Mouse (Mus musculus) ES-E14 (cell line): ENCODE results near the gene Socs3. TPM values are rescaled to one million over a fixed set of nuclear protein-coding genes. Genes with fewer than 3 reads are reported as not detected.

Source experiments
- DNase-seq: peaks from one replicate; pipeline ENCODE4 v3.0.0-alpha.2; 2013; ENCODE audit warnings: low read depth, low spot score
- H3K27ac ChIP-seq: 2 replicates; pipeline ENCODE4 v1.5.1; 2012; ENCODE audit warnings: low read depth, mild to moderate bottlenecking, low read length, moderate library complexity, mixed read lengths; ENCODE audit not compliant: poor library complexity, insufficient read depth, severe bottlenecking
- H3K36me3 ChIP-seq: 2 replicates; pipeline ENCODE4 v1.6.1; 2012; ENCODE audit warnings: mild to moderate bottlenecking, low read length, moderate library complexity, mixed read lengths; ENCODE audit not compliant: control insufficient read depth, poor library complexity, insufficient read depth, severe bottlenecking
- H3K4me1 ChIP-seq, 2 experiments: fragments of 150-350 bp in 1 of 2; sonication (generic) in 1 of 2; 2 replicates each; pipeline ENCODE4 v1.6.1; 2012; ENCODE audit warnings: low read length in 2 of 2, mild to moderate bottlenecking in 1 of 2, mixed read lengths in 1 of 2; ENCODE audit not compliant: control insufficient read depth in 2 of 2, insufficient read depth in 2 of 2, poor library complexity in 1 of 2
- H3K4me3 ChIP-seq, 2 experiments: fragments of 150-350 bp in 1 of 2; sonication (generic) in 1 of 2; 2 replicates each; pipeline ENCODE4 v1.5.1; 2012; ENCODE audit warnings: low read length in 2 of 2, low read depth in 1 of 2, mild to moderate bottlenecking in 1 of 2, mixed read lengths in 1 of 2; ENCODE audit not compliant: insufficient read depth in 1 of 2, poor library complexity in 1 of 2, severe bottlenecking in 1 of 2
- H3K9ac ChIP-seq: 2 replicates; pipeline ENCODE4 v1.6.1; 2012; ENCODE audit warnings: low read depth, mild to moderate bottlenecking, low read length, mixed read lengths; ENCODE audit not compliant: poor library complexity, insufficient read depth, severe bottlenecking
- H3K9me3 ChIP-seq: fragments of 150-350 bp; sonication (generic); 2 replicates; pipeline ENCODE4 v1.6.1; 2012; ENCODE audit warnings: low read depth, mild to moderate bottlenecking, low read length; ENCODE audit not compliant: control insufficient read depth, insufficient read depth
- CHD2 ChIP-seq: IDR thresholded peaks from 2 replicates; pipeline ENCODE4 v1.6.1; 2014; ENCODE audit warnings: mild to moderate bottlenecking, low read depth, low read length, inconsistent platforms
- HCFC1 ChIP-seq: IDR thresholded peaks from 2 replicates; pipeline ENCODE4 v1.6.1; 2012; ENCODE audit warnings: low read length, inconsistent platforms, borderline replicate concordance; ENCODE audit not compliant: insufficient read depth
- MAFK ChIP-seq: IDR thresholded peaks from 2 replicates; pipeline ENCODE4 v1.6.1; 2014; ENCODE audit warnings: mild to moderate bottlenecking, low read depth, low read length, inconsistent platforms; ENCODE audit not compliant: insufficient read depth
- ZC3H11A ChIP-seq: IDR thresholded peaks from 2 replicates; pipeline ENCODE4 v1.6.1; 2012; ENCODE audit warnings: low read depth, mild to moderate bottlenecking, inconsistent platforms, low read length, borderline replicate concordance
- ZNF384 ChIP-seq: IDR thresholded peaks from 2 replicates; pipeline ENCODE4 v1.6.1; 2012; ENCODE audit warnings: low read depth, low read length, inconsistent platforms
- in situ Hi-C, 2 experiments: fragments of 600-800 bp; cut with MboI; formaldehyde crosslinking; loops; one replicate each; pipeline ENCODE4 v1.15.1; 2025; ENCODE audit warnings: low sequenced_read_pairs in 2 of 2, inconsistent platforms in 1 of 2; ENCODE audit not compliant: unreplicated experiment in 2 of 2
- total RNA-seq: library from RNA; depleted of rRNA; stranded (reverse); fragments of 300-350 nt; gene quantifications from 2 replicates; pipeline ENCODE4 v1.2.3, GENCODE M21; 2012

The Socs3 gene
- total RNA-seq, 1 experiment: 69.8 TPM

- no peaks in the 10 kb centered on the region for H3K36me3 ChIP-seq
- no peaks in the 10 kb centered on the region for H3K9me3 ChIP-seq
- DNase-seq: no peak
- in situ Hi-C loops: no loop called here
- TF ChIP-seq ZNF384 (no peak), CHD2 (no peak), HCFC1 (no peak), MAFK (no peak), ZC3H11A (no peak)
- H3K4me3 ChIP-seq: no peak overlapping the region
- H3K9ac ChIP-seq: no peak overlapping the region
- H3K27ac ChIP-seq: no peak overlapping the region
- H3K4me1 ChIP-seq: peaks cover 13 to 32% of the 10 kb centered on the region in 2 experiments
Measured at GRCm38 (mm10) chr11:117989241-117989640, 19.4 kb upstream of the Socs3 start.

- no peaks in the 10 kb centered on the region for H3K36me3 ChIP-seq
- in situ Hi-C loops: no loop called here
- no peaks in the 10 kb centered on the region for H3K9me3 ChIP-seq
- H3K4me1 ChIP-seq: peaks cover 8 to 33% of the 10 kb centered on the region in 2 experiments
- TF ChIP-seq HCFC1 (no peak), MAFK (no peak), ZC3H11A (no peak), CHD2 (no peak), ZNF384 (no peak)
- peak overlapping the region; percentile 86 to 95 for H3K4me3 ChIP-seq
- peak overlapping the region; percentile 82; the same call in 1 of the 2 replicates for H3K9ac ChIP-seq
- no peak for DNase-seq
- H3K27ac ChIP-seq: no peak overlapping the region
Measured at GRCm38 (mm10) chr11:117987968-117988367, 18.1 kb upstream of the Socs3 start.

DNA sequence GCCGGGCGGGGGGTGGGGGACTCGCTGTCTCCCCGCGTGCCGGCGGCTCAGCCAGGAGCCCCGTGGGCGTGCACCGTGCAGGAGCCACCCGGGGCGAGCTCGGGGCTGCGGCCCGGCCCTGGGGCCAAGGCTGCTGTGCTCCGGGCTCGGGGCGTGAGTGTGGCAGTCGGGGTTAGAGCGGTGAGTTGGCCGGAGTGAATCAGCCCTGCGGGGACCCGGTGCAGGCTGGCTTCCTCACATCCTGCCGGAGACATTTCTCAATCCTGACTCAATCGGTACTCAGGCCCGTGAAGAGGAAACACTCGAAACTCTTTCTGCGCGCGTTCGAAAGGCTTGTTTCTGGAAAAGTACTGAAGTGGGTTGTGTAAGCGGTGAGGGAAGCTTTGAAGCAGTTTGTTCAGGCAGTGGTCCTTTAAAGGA lies 17.2 kb upstream of the Socs3 start:
- Histone ChIP-seq H3K9me3 (no peaks in the 10 kb centered on the region), H3K36me3 (no peaks in the 10 kb centered on the region), H3K27ac (peak overlapping the region; percentile 8), H3K4me1 (peaks cover 6 to 33% of the 10 kb centered on the region in 2 experiments), H3K9ac (peak overlapping the region; percentile 82), H3K4me3 (peak overlapping the region; percentile 86 to 95)
- TF ChIP-seq CHD2: no peak
- no peak for TF ChIP-seq ZC3H11A
- TF ChIP-seq MAFK: no peak
- no peak for TF ChIP-seq HCFC1
- no peak for TF ChIP-seq ZNF384
- DNase-seq: no peak
- in situ Hi-C loops: no loop called here

GRCm38 (mm10) chr11:117986126-117987031 lies 16.5 kb upstream of the Socs3 start, which contains the start of gene Pgs1:
Pgs1 (plus strand) TSS chr11:117986292.
- in situ Hi-C loops: no loop called here
- no peak for DNase-seq
- H3K4me1 ChIP-seq: peaks cover 6 to 28% of the 10 kb centered on the region in 2 experiments
- H3K9ac ChIP-seq: peak within 1 kb of the TSS; percentile 82
- peak within 1 kb of the TSS; percentile 86 to 95 for H3K4me3 ChIP-seq
- H3K36me3 ChIP-seq: no peaks in the 10 kb centered on the region
- TF ChIP-seq CHD2 (no peak), ZNF384 (peak; percentile 71), HCFC1 (peak; percentile 82), MAFK (no peak), ZC3H11A (no peak)
- H3K27ac ChIP-seq: peak within 1 kb of the TSS; percentile 8
- H3K9me3 ChIP-seq: no peaks in the 10 kb centered on the region
